Mouse (Mus musculus) gastrocnemius, adult 18-20 months (tissue): ENCODE data around the gene Crybg2. TPM values are rescaled to one million over a fixed set of nuclear protein-coding genes. Genes with fewer than 3 reads are reported as not detected.

Experiments used
- total RNA-seq, 2 experiments: library from RNA; stranded (reverse); gene quantifications; 2 replicates each; pipeline ENCODE4 v1.2.3; 2021

Gene Crybg2
- total RNA-seq, 2 experiments from 2014 or later, result 0.07 TPM; not detected in 1

Other genes with a start within 250 kb of the Crybg2 start
- gene Rps6ka1, start 173.0 kb upstream of the Crybg2 start, total RNA-seq, result 1 to 10 TPM; 4.8 to 5.0 TPM
- gene Hmgn2, start 92.2 kb upstream of the Crybg2 start, total RNA-seq, result 10 to 100 TPM; 36.3 to 50.4 TPM
- 1 to 10 TPM; 8.6 to 9.7 TPM for gene Dhdds, start 59.9 kb upstream of the Crybg2 start, total RNA-seq
- gene Lin28a, start 42.0 kb upstream of the Crybg2 start, total RNA-seq, result under 1 TPM; 0.30 to 0.43 TPM
- gene Zfp683, start 7.0 kb upstream of the Crybg2 start, total RNA-seq, result not detected
- under 1 TPM; 0.84 to 1.00 TPM for gene Cd52, start 34.3 kb downstream of the Crybg2 start, total RNA-seq
- 1 to 10 TPM; 1.3 to 1.6 TPM for gene Ubxn11, start 41.8 kb downstream of the Crybg2 start, total RNA-seq
- 10 to 100 TPM; 14.1 to 19.8 TPM for gene Sh3bgrl3, start 68.0 kb downstream of the Crybg2 start, total RNA-seq
- 10 to 100 TPM; 58.4 to 80.2 TPM for gene Cep85, start 126.3 kb downstream of the Crybg2 start, total RNA-seq
- gene Gm7534, start 142.2 kb downstream of the Crybg2 start, total RNA-seq, result not detected
- gene Catsper4, start 166.6 kb downstream of the Crybg2 start, total RNA-seq, result 1 to 10 TPM in 1 of 2 experiments, under 1 TPM in 1; 0.84 to 2.9 TPM
- 10 to 100 TPM; 44.4 to 65.0 TPM for gene Cnksr1, start 177.6 kb downstream of the Crybg2 start, total RNA-seq
- gene E130218I03Rik, start 182.8 kb downstream of the Crybg2 start, total RNA-seq, result under 1 TPM; 0.69 to 0.73 TPM
- 1 to 10 TPM; 4.7 to 5.7 TPM for gene Zfp593, start 184.8 kb downstream of the Crybg2 start, total RNA-seq
- not detected for gene Gm30191, start 186.1 kb downstream of the Crybg2 start, total RNA-seq
- 1 to 10 TPM; 2.9 to 3.1 TPM for gene Grrp1, start 193.3 kb downstream of the Crybg2 start, total RNA-seq
- gene Pdik1l, start 227.1 kb downstream of the Crybg2 start, total RNA-seq, result 1 to 10 TPM; 3.9 to 5.7 TPM